Mouse (Mus musculus): ENCODE results near the gene Plpp7. TPM values are rescaled to one million over a fixed set of nuclear protein-coding genes. Genes with fewer than 3 reads are reported as not detected.

The Plpp7 gene
- total RNA-seq, 2 experiments from 2014 or later: 26.1 to 30.9 TPM

GRCm38 (mm10) chr2:32094001-32094707 lies 1.2 kb upstream of the Plpp7 start:
- no peak for DNase-seq
- intact Hi-C loops (cut with DNase I): no loop called here

DNA sequence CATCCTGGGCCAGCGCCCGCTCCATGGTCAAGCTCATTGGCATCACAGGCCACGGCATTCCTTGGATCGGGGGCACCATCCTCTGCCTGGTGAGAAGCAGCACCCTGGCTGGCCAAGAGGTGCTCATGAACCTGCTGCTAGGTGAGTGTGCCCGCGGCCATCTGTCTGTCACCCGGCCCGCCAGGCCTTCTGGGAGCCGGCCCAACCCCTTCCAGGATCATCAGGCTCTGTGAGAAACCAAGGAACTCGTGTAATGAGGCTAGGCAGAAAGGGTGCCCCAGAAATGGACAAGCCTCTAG lies 743 bp downstream of the Plpp7 start:
- DNase-seq: peak in 1 of 2 experiments; percentile 19
- intact Hi-C loops (cut with DNase I): no loop called here

- DNase-seq: no peak
- intact Hi-C loops (cut with DNase I): no loop called here
Observed at GRCm38 (mm10) chr2:32102944-32103343, 7.6 kb downstream of the Plpp7 start.

DNA sequence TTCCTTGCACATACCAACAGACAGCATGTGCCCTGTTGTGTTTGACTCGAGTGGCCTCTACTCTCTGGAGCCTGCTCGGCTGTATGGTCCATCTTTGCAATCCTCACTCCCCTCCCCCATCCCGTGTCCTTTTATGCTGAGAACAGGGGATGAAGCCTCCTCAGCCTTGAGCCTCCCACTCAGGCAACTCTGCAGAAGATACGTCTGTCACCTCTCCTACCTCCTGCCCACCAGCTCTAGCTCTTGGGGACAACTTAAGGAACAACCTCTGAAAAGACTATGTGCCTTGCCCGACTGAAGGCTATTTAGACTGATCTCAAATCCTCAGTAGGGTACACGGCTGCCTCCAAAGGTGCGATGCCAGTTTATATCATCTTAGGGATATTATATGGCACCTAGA lies 8.2 kb downstream of the Plpp7 start:
- DNase-seq: no peak
- intact Hi-C loops (cut with DNase I): no loop called here

DNA sequence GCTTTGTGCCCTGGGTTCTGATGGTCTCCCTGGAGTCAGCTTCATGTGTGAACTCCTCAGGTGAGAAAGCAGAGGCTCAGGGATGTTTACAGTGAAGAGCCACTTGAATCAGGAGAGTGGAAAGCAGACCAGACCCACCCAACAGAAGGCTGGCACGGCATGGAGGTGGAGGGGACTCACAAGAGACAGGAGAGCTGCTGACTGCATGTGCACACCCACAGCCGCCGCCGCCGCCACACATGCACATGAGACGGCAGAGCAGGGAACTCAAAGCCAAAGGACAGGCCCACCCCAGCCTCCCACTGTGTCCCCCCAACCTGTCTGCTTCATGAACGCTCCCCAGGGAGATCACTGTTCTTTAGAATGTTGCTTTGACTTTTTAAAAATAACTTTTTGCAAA lies 8.8 kb downstream of the Plpp7 start:
- intact Hi-C loops (cut with DNase I): no loop called here
- DNase-seq: no peak

- DNase-seq: peak in 1 of 2 experiments; percentile 29
- intact Hi-C loops (cut with DNase I): no loop called here
Observed at GRCm38 (mm10) chr2:32105117-32105913, 10.0 kb downstream of the Plpp7 start.

DNA sequence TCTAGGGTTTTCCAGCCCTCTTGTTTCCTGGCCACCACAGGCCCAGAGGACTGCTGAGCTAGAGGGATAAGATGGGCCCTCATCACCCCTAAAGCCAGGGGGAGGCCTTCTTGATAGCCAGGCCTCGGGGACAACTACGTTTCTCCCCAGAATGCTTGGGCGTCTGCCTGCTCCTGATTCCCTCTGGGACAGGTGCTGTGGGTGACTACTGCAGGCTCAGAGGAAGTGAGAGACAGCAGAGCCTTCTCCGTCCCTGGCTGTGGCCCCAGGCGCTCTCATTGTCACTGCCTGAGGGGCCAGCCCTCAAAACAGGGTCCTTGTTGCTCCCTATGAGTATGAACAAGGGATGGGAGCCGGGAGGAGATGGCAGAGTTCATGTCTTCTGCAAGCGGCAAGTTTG lies 10.6 kb downstream of the Plpp7 start:
- no peak for DNase-seq
- intact Hi-C loops (cut with DNase I): no loop called here

DNA sequence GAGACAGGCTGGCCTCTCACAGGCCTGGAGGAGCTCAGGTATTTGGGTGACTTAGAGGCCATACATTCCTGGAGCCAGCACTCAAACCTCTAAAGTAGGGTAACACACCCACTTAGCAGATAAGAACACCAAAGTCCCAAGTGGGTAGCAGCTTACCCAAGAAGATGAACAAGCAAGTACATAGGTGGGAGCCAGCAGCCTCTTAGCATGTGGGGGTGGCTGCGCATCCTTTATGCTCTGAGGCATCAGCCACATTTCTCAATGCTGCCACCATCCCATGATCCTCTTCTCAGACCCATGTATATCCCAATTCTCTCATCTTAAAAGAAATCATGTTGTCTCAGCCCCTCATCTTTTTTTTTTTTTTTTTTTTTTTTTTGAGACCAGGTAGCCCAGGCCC lies 15.9 kb downstream of the Plpp7 start:
- intact Hi-C loops (cut with DNase I): no loop called here
- DNase-seq: no peak

DNA sequence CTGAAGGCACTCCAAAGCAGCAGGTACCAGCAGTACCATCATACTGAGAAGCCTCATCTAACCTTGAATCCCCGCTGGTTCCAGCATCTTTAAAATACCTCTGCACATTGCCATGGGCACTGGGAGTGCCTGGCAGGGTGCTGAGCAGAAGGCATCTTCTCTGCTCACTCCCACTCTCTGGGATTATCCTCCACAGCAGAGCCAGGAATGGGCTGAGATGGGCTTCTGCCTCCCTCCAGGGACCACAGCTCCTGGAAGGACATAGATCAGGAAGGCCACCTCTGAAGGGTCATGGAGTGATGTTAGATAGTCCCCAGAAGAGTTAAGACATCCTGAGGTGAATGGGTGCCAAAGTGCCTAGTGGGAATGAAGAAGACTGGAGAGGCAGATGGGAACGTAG lies 17.2 kb downstream of the Plpp7 start:
- DNase-seq: no peak
- intact Hi-C loops (cut with DNase I): no loop called here

DNA sequence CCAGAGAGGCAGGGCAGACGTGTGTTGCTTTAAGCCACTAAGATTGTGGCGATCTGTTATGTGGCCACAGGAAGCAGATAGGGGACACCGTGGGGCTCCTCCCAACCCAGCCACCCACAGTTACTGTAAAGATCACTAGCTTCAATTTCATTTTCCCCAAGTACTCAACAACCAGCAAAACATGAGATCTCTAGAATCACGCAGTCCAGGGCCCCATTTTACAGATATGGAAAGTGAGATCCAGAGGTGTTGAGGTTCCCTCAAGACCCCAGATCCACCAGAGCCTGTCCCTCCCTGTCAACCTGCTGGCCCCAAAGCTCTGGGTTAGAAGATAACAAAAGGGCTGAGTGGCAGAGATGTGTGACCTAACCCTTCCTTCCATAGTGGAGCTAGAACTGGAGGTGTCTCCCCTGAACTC lies 20.5 kb downstream of the Plpp7 start:
- DNase-seq: no peak
- intact Hi-C loops (cut with DNase I): no loop called here

- intact Hi-C loops (cut with DNase I): no loop called here
- DNase-seq: peak; percentile 52 to 63
Observed at GRCm38 (mm10) chr2:32119802-32120750, 24.7 kb downstream of the Plpp7 start.

DNA sequence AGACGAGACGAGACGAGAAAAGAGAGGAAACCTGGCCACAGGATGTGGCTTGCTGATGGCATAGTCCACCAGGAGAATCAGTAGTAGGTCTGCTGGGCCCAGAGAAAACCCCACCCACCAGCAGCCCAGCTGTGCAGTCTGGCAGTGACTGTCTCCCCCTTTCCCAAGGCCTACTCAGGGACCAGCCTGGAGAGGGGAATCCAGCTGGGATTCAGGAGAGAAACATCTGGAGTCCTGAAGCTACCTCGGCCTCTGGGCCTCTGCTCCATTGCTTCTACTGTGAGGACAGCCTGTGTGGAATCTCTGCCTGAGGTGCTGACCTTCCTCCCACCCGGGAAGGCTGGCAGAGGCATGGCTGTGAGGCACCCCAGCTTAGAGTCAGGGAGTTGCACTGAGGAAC lies 25.8 kb downstream of the Plpp7 start:
- DNase-seq: peak; percentile 47 to 55

DNA sequence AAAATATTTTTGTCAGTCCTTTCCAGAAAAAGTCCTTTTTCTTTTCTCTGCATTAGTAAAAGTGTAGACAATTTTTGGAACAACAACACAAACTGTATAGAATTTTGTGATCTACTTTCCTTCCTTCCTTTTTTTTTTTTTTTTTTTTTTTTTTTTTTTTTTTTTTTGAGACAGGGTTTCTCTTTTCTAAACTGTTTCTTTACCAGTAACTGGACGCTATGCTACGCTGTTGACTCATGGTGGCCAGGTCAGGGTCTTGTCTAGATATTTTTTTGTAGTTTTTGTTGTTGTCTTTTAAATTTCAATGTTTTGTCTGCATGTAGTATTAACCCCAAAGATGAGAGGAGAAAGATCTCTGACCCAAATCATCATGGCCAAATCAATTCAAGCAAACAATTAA lies 26.5 kb downstream of the Plpp7 start:
- intact Hi-C loops (cut with DNase I): no loop called here
- no peak for DNase-seq

More for the DNA sequence above, 25.8 kb downstream of the Plpp7 start:
- intact Hi-C loops (cut with DNase I): no loop called here

DNA sequence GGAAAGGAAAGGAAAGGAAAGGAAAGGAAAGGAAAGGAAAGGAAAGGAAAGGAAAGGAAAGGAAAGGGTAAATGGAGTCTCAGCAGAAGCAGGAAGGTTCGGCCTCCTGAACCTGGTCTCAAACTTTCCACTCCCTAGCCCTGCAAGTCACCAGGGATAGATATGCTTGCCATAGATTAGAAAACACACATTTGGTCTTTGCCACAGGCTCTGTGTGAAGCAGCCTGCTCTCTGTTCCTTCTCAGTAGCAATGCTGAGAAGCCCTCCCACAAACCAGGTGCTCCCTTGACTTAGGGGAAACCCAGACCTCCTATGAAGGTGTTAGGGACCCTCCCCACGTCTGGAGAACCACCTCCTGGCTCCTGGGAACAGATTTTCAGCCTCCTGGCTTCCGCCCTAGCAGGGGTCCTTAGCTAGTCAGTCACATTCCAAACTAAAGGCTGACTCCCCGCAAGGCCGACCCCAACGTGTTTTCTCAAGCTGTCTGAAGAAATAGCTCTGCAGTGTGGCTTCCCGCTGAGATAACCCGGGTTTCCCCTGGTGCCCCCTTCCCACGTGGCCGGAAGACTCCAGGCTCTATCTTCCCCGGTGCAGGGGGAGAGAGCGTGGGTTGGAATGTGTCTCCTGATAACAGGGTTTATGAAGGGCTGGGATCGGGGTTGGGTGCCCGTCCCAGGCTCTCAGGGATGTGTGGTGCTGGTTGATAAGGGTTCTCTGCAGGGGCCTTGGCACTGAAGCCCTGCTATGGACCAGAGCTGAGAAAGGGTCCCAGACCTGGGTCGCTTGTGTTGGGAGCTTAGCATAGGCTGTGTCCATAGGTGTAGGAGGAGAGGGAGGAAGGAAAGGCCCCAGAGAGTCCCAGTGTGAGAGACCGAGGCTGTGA lies 32.6 kb downstream of the Plpp7 start:
- peak; percentile 27 to 44 for DNase-seq
- intact Hi-C loops (cut with DNase I): no loop called here

DNA sequence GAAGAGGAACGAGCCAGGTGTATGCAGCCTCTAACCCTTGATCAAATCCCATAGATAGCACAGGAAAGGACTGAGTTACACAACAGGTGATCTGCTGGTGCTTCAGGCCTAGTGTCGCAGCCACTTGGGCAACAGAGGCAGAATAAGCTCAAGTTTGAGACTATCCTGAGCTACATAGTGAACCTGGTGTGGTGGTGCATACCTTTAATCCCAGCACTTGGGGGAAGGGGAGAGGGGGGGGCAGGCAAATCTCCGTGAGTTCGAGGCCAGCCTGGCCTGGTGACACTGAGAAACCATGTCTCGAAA lies 33.2 kb downstream of the Plpp7 start:
- no peak for DNase-seq
- intact Hi-C loops (cut with DNase I): no loop called here

GRCm38 (mm10) chr2:32129383-32130074 lies 34.2 kb downstream of the Plpp7 start:
- DNase-seq: peak; percentile 66 to 83
- intact Hi-C loops (cut with DNase I): loop anchor here (2.0 to 10.0 kb wide), 3 partner anchors 47 to 445 kb away; partner anchors contain the start of gene Abl1

GRCm38 (mm10) chr2:32130435-32130834 lies 35.1 kb downstream of the Plpp7 start:
- intact Hi-C loops (cut with DNase I): loop anchor here (2.0 to 10.0 kb wide), 3 partner anchors 48 to 446 kb away; partner anchors contain the start of gene Abl1
- peak; percentile 47 to 70 for DNase-seq

GRCm38 (mm10) chr2:32131205-32131834 lies 36.0 kb downstream of the Plpp7 start:
- intact Hi-C loops (cut with DNase I): loop anchor here (2.0 to 10.0 kb wide), 3 partner anchors 49 to 447 kb away; partner anchors contain the start of gene Abl1
- DNase-seq: no peak
